Mouse (Mus musculus): Measurements from ENCODE around the gene Cdc6. TPM values are rescaled to one million over a fixed set of nuclear protein-coding genes. Genes with fewer than 3 reads are reported as not detected.
"Not testable (repeated sequence)": the region's sequence is repeated elsewhere in the genome, so short reads cannot be mapped to it uniquely, and the experiment has no call there.

Gene Cdc6
- polyA plus RNA-seq, 1 experiment from 2014 or later: 11.2 TPM

GRCm38 (mm10) chr11:98914196-98914595 lies 6.6 kb downstream of the Cdc6 start:
- WGBS: 89% methylated on average over 11 of the region's 11 CpGs
- no peaks in the 10 kb centered on the region for H3K36me3 ChIP-seq
- ATAC-seq (replicated peaks): no peak

GRCm38 (mm10) chr11:98916376-98916775 lies 8.8 kb downstream of the Cdc6 start:
- 95% methylated on average over 3 of the region's 3 CpGs for WGBS
- not testable (repeated sequence) for H3K36me3 ChIP-seq

More at GRCm38 (mm10) chr11:98914196-98914595, 6.6 kb downstream of the Cdc6 start:
- Histone ChIP-seq H3K4me3 (no peak overlapping the region), H3K27me3 (no peaks in the 10 kb centered on the region), H3K9ac (replicated peaks) (no peak overlapping the region), H3K27ac (replicated peaks) (no peak overlapping the region), H3K4me2 (replicated peaks) (no peak overlapping the region), H3K4me1 (peaks cover 3% of the 10 kb centered on the region; the same call in 1 of the 2 replicates), H3K9me3 (no peaks in the 10 kb centered on the region)

GRCm38 (mm10) chr11:98917428-98918005 lies 9.9 kb downstream of the Cdc6 start:
- 76% methylated on average over 13 of the region's 13 CpGs for WGBS
- no peak overlapping the region for H3K9ac ChIP-seq (replicated peaks)
- peaks cover 7% of the 10 kb centered on the region; the same call in 1 of the 2 replicates for H3K4me1 ChIP-seq
- no peak for ATAC-seq (replicated peaks)
- no peak overlapping the region for H3K27ac ChIP-seq (replicated peaks)
- no peaks in the 10 kb centered on the region for H3K36me3 ChIP-seq
- H3K4me3 ChIP-seq: no peak overlapping the region
- no peaks in the 10 kb centered on the region for H3K27me3 ChIP-seq
- H3K9me3 ChIP-seq: no peaks in the 10 kb centered on the region
- H3K4me2 ChIP-seq (replicated peaks): no peak overlapping the region

More at GRCm38 (mm10) chr11:98916376-98916775, 8.8 kb downstream of the Cdc6 start:
- not testable (repeated sequence) for H3K9ac ChIP-seq (replicated peaks); H3K4me1 ChIP-seq; H3K27me3 ChIP-seq; H3K4me2 ChIP-seq (replicated peaks); H3K27ac ChIP-seq (replicated peaks); H3K9me3 ChIP-seq; ATAC-seq (replicated peaks); H3K4me3 ChIP-seq

DNA sequence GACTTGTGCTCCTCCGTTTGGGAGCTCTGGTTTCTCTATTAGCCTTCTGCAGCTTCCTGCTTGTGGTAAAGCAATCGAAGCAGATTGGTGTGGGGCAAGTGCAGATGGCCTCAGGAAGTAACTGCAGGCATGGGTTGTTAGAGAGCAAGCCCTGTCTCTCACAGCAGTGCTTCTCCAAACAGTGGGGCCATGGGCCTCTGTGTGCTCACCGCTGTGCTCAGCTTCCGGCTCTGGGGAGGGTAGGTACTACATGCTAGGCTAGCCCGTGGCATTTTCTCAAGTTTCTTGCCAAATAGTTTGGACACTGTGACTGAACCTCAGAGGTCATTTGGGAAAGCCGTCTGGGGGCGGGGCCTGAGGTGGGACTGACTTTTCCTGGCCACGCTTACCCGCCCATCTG lies 10.6 kb downstream of the Cdc6 start:
- no peak overlapping the region for H3K4me3 ChIP-seq
- 86% methylated on average over 9 of the region's 9 CpGs for WGBS
- H3K27ac ChIP-seq (replicated peaks): no peak overlapping the region
- H3K36me3 ChIP-seq: no peaks in the 10 kb centered on the region
- H3K9me3 ChIP-seq: no peaks in the 10 kb centered on the region
- peaks cover 14% of the 10 kb centered on the region; the same call in 1 of the 2 replicates for H3K4me1 ChIP-seq
- H3K9ac ChIP-seq (replicated peaks): no peak overlapping the region
- ATAC-seq (replicated peaks): no peak
- no peaks in the 10 kb centered on the region for H3K27me3 ChIP-seq
- no peak overlapping the region for H3K4me2 ChIP-seq (replicated peaks)

DNA sequence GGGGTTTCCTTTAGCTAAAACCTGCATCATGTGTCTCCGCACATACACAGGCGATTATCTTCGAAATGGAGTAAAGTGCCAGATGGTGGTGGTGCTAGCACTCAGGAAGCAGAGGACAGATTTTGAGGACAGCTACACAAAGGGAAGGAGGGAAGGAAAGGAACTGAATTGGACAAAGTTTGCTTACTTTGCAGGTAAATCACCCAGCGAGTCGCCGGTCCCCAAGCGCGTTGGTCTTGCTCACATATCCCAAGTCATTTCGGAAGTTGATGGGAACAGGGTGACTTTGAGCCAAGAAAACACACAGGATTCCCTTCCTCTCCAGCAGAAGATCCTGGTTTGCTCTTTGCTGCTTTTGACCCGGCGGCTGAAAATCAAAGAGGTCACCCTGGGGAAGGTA lies 11.4 kb downstream of the Cdc6 start:
- no peak overlapping the region for H3K9ac ChIP-seq (replicated peaks)
- H3K27ac ChIP-seq (replicated peaks): no peak overlapping the region
- WGBS: 89% methylated on average over 11 of the region's 11 CpGs
- H3K27me3 ChIP-seq: no peaks in the 10 kb centered on the region
- no peaks in the 10 kb centered on the region for H3K36me3 ChIP-seq
- no peaks in the 10 kb centered on the region for H3K9me3 ChIP-seq
- ATAC-seq (replicated peaks): no peak
- H3K4me2 ChIP-seq (replicated peaks): no peak overlapping the region
- peaks cover 14% of the 10 kb centered on the region; the same call in 1 of the 2 replicates for H3K4me1 ChIP-seq
- no peak overlapping the region for H3K4me3 ChIP-seq

- H3K4me3 ChIP-seq; H3K27ac ChIP-seq (replicated peaks); ATAC-seq (replicated peaks); H3K27me3 ChIP-seq; H3K4me2 ChIP-seq (replicated peaks); H3K9ac ChIP-seq (replicated peaks); H3K9me3 ChIP-seq; H3K36me3 ChIP-seq: not testable (repeated sequence)
- peaks cover 36% of the 10 kb centered on the region for H3K4me1 ChIP-seq
- 53% methylated on average over 15 of the region's 15 CpGs for WGBS
Observed at GRCm38 (mm10) chr11:98921813-98922212, 14.2 kb downstream of the Cdc6 start.

GRCm38 (mm10) chr11:98922307-98922706 lies 14.7 kb downstream of the Cdc6 start:
- 0 out of 2 replicates have a peak overlapping the region, but pooled peaks have one; percentile 11 for H3K9ac ChIP-seq (replicated peaks)
- H3K27me3 ChIP-seq; H3K36me3 ChIP-seq; H3K4me3 ChIP-seq; H3K4me2 ChIP-seq (replicated peaks); H3K9me3 ChIP-seq: not testable (repeated sequence)
- H3K4me1 ChIP-seq: peaks cover 38% of the 10 kb centered on the region
- peak; percentile 12; the same call in 1 of the 2 replicates for ATAC-seq (replicated peaks)
- peak overlapping the region; percentile 25 for H3K27ac ChIP-seq (replicated peaks)
- WGBS: 52% methylated on average over 10 of the region's 10 CpGs

DNA sequence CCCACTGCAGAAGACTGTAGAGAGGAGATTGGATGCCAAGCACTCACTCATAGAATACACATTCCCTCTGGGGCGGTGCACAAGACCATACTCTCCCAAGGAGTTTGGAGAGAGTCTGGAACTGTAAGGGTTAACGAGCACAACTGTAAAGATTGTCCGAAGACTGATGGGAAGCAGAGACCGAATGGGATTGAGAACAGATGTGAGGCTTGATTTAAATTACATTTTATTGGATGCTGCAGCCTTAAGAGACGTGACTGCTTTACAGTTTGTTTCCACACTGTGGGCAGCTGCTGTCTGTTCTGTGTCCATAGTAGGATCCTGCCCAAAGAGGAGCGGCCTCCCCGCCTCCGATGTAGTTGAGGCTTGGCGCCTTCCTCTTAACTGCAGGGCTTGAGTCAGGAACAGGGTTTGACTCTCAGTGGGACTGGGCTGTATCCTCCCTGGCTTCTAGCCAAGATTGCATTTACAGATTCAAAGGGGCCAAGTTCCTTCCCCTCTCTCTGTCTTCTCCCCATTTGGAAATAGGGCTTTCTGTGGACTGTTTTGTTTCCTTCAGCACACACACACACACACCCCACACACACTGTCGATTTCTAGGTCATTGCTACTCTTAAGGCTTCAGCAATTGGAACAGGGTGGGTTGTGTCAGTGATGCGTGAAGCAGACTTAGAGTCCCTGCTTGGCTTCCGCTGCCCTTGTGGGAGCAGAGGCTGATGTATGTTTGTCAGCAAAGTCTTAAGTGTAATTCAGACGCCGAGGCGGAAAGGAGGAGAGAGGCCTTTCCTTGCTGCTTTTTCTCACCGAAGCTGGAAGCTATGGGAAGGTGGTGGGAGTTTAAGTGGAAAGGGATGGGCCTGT lies 15.5 kb downstream of the Cdc6 start:
- peaks cover 46% of the 10 kb centered on the region for H3K4me1 ChIP-seq
- H3K9me3 ChIP-seq; H3K4me3 ChIP-seq; H3K27me3 ChIP-seq; H3K36me3 ChIP-seq; ATAC-seq (replicated peaks); H3K4me2 ChIP-seq (replicated peaks): not testable (repeated sequence)
- 54% methylated on average over 16 of the region's 16 CpGs for WGBS
- H3K27ac ChIP-seq (replicated peaks): peak overlapping the region; percentile 46
- 0 out of 2 replicates have a peak overlapping the region, but pooled peaks have one; percentile 11 for H3K9ac ChIP-seq (replicated peaks)

DNA sequence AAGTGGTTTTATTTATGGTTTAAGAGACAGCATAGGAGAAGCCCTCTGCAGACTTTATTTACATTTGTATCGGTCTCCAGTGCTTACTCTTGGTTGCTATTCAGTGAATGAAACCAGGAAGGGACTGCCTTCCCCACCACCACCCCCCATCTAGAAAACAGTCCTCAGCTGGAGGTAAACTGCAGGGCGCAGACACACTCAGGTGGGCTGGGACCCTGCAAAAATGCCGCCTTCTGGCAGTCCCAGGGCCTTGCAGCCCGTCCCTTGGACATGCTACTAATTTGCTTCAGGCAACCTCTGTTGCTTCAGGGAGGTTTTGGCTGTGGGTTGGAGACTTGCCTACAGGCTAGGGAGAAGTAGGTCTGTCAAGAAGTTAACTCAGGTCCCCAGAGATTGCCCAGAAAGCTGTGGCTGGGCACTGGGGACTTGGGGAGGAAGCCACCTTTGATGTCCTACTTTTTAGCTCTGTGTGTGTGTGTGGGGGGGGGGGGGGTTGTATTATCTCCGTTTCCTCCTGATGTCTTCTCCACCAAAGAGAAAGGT lies 17.1 kb downstream of the Cdc6 start:
- no peak for ATAC-seq (replicated peaks)
- Histone ChIP-seq H3K4me2 (replicated peaks) (peak overlapping the region; percentile 24; the same call in 1 of the 2 replicates), H3K4me3 (no peak overlapping the region), H3K36me3 (no peaks in the 10 kb centered on the region), H3K27ac (replicated peaks) (peak overlapping the region; percentile 69), H3K9me3 (no peaks in the 10 kb centered on the region), H3K9ac (replicated peaks) (no peak overlapping the region), H3K27me3 (no peaks in the 10 kb centered on the region), H3K4me1 (peaks cover 62% of the 10 kb centered on the region)
- WGBS: 41% methylated on average over 5 of the region's 5 CpGs

DNA sequence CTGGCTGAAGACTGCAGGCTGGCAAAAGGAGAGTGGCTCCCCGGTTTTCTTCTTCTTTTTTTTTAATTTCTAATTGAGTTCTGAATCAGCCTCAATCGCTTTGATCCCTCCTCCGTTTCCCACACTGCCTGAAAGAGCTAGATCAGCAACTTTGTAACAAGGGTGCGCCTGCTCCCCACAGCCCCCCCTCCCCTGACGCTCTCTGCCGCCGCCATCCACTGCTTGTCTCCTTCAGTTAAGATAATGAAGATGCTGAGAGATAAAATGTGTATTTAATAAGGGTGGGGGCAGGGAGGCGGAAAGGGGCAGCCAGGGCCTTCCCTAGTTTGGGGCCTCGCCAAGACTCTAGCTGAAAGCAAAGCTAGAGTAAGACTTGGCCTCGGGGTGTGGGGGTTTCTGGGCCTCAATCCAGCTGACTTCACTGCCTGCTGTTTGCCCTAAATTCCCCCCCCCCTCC lies 17.7 kb downstream of the Cdc6 start:
- ATAC-seq (replicated peaks): no peak
- 2% methylated on average over 10 of the region's 10 CpGs for WGBS
- H3K27me3 ChIP-seq: no peaks in the 10 kb centered on the region
- H3K4me1 ChIP-seq: peaks cover 68% of the 10 kb centered on the region
- H3K36me3 ChIP-seq: no peaks in the 10 kb centered on the region
- peak overlapping the region; percentile 22; the same call in 1 of the 2 replicates for H3K9ac ChIP-seq (replicated peaks)
- H3K9me3 ChIP-seq: no peaks in the 10 kb centered on the region
- H3K4me2 ChIP-seq (replicated peaks): peak overlapping the region; percentile 24
- H3K4me3 ChIP-seq: no peak overlapping the region
- H3K27ac ChIP-seq (replicated peaks): peak overlapping the region; percentile 69

- Histone ChIP-seq H3K4me3 (no peak overlapping the region), H3K27me3 (no peaks in the 10 kb centered on the region), H3K4me2 (replicated peaks) (peak overlapping the region; percentile 24; the same call in 1 of the 2 replicates), H3K27ac (replicated peaks) (peak overlapping the region; percentile 69), H3K9me3 (no peaks in the 10 kb centered on the region), H3K36me3 (no peaks in the 10 kb centered on the region), H3K9ac (replicated peaks) (no peak overlapping the region), H3K4me1 (peaks cover 74% of the 10 kb centered on the region)
- ATAC-seq (replicated peaks): 0 out of 2 replicates have a peak, but pooled peaks have one; percentile 27
- 5% methylated on average over 12 of the region's 12 CpGs for WGBS
Observed at GRCm38 (mm10) chr11:98925868-98926311, 18.3 kb downstream of the Cdc6 start.

DNA sequence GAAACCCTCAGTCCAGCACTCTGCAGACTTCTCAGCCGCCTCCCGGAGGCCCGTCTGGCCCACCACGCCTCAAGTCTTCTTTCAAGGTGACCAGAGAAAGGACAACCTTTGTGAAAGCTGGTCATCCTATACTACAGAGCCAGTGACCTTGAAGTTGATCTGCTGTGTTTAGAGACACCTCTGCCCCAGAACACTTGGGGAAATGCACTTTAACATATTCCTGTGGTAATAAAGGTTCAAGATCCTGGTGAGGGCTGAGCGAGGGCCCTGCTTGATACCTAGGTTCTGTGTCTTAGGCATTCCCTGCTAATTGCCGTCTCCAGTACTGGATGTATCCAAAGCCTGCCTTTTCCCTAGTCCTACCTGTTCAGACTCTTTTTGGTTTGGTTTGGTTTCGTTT lies 19.0 kb downstream of the Cdc6 start:
- ATAC-seq (replicated peaks): no peak
- H3K9me3 ChIP-seq: no peaks in the 10 kb centered on the region

More for the DNA sequence above, 19.0 kb downstream of the Cdc6 start:
- no peak overlapping the region for H3K4me3 ChIP-seq
- peaks cover 80% of the 10 kb centered on the region for H3K4me1 ChIP-seq
- H3K36me3 ChIP-seq: no peaks in the 10 kb centered on the region
- 76% methylated on average over 7 of the region's 7 CpGs for WGBS
- no peaks in the 10 kb centered on the region for H3K27me3 ChIP-seq
- no peak overlapping the region for H3K4me2 ChIP-seq (replicated peaks)
- no peak overlapping the region for H3K27ac ChIP-seq (replicated peaks)
- H3K9ac ChIP-seq (replicated peaks): no peak overlapping the region
